Mouse (Mus musculus): ENCODE measurements around the gene Med16.

Gene Med16

GRCm38 (mm10) chr10:79908167-79909091, at the start of gene Med16:
TSS of gene Med16 (minus strand) at chr10:79908923.
- DNase-seq (ENCODE audit: low spot score in 2 of 2): peak; percentile 89 to 93

- DNase-seq (ENCODE audit: low spot score in 2 of 2): peak; percentile 49 to 74
Measured at GRCm38 (mm10) chr10:79958140-79958816, 49.6 kb upstream of the Med16 start.

- no peak for DNase-seq (ENCODE audit: low spot score in 2 of 2)
Measured at GRCm38 (mm10) chr10:79956643-79957154, 48.0 kb upstream of the Med16 start.

GRCm38 (mm10) chr10:79955691-79956090, 47.0 kb upstream of the Med16 start:
- DNase-seq (ENCODE audit: low spot score in 2 of 2): no peak

- DNase-seq (ENCODE audit: low spot score in 2 of 2): no peak
Measured at GRCm38 (mm10) chr10:79953946-79954345, 45.2 kb upstream of the Med16 start.

GRCm38 (mm10) chr10:79950661-79951060, 41.9 kb upstream of the Med16 start:
- no peak for DNase-seq (ENCODE audit: low spot score in 2 of 2)

GRCm38 (mm10) chr10:79949873-79950272, 41.1 kb upstream of the Med16 start:
- DNase-seq (ENCODE audit: low spot score in 2 of 2): no peak

GRCm38 (mm10) chr10:79947502-79947901, 38.8 kb upstream of the Med16 start:
- DNase-seq (ENCODE audit: low spot score in 2 of 2): no peak

- DNase-seq (ENCODE audit: low spot score in 2 of 2): no peak
Measured at GRCm38 (mm10) chr10:79946752-79947322, 38.1 kb upstream of the Med16 start.

GRCm38 (mm10) chr10:79945507-79946234, 36.9 kb upstream of the Med16 start:
- no peak for DNase-seq (ENCODE audit: low spot score in 2 of 2)

GRCm38 (mm10) chr10:79943471-79943901, 34.8 kb upstream of the Med16 start:
- no peak for DNase-seq (ENCODE audit: low spot score in 2 of 2)

GRCm38 (mm10) chr10:79942988-79943387, 34.3 kb upstream of the Med16 start:
- no peak for DNase-seq (ENCODE audit: low spot score in 2 of 2)

- DNase-seq (ENCODE audit: low spot score in 2 of 2): no peak
Measured at GRCm38 (mm10) chr10:79940749-79941148, 32.0 kb upstream of the Med16 start.

- DNase-seq (ENCODE audit: low spot score in 2 of 2): no peak
Measured at GRCm38 (mm10) chr10:79937775-79938526, 29.2 kb upstream of the Med16 start.

GRCm38 (mm10) chr10:79936911-79937441, 28.3 kb upstream of the Med16 start:
- no peak for DNase-seq (ENCODE audit: low spot score in 2 of 2)

- no peak for DNase-seq (ENCODE audit: low spot score in 2 of 2)
Measured at GRCm38 (mm10) chr10:79936284-79936910, 27.7 kb upstream of the Med16 start.

- no peak for DNase-seq (ENCODE audit: low spot score in 2 of 2)
Measured at GRCm38 (mm10) chr10:79934794-79935569, 26.3 kb upstream of the Med16 start.

GRCm38 (mm10) chr10:79934272-79934721, 25.6 kb upstream of the Med16 start:
- DNase-seq (ENCODE audit: low spot score in 2 of 2): no peak

GRCm38 (mm10) chr10:79933861-79934260, 25.1 kb upstream of the Med16 start:
- no peak for DNase-seq (ENCODE audit: low spot score in 2 of 2)
